Mouse (Mus musculus): ENCODE data around the gene Col4a5. TPM values are rescaled to one million over a fixed set of nuclear protein-coding genes. Genes with fewer than 3 reads are reported as not detected.
A peak's percentile ranks its signal among the peaks of the same experiment; 100 is the strongest.

Col4a5 gene
- total RNA-seq (2022) = 1 to 10 TPM; 1.1 to 1.4 (median 1.2) TPM

DNA sequence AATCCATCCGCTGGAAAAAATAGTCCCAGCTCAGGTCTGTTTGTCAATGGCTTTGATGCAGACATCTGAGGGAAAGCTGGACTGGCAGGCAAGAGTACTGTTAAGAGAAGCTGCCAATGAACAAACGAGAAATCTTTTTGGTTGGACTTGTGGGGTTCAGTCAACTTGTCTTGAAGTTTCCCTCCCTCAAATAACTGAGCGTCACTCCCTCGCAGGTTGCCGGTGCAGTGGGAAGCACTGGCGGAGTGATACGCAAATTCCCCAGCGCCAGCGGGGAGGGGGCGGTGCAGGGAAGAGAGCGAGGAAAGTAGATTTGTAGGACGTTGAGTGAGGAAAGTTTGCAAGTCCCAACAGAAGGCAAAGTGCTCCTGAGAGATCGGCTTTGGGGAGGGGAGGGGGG, at the start of gene Col4a5:
Col4a5 (plus strand) TSS at position 276 of the 400 bp plus-strand sequence.
- peak; percentile 13 to 15 for DNase-seq (ENCODE audit: low spot score in 2 of 2)

DNA sequence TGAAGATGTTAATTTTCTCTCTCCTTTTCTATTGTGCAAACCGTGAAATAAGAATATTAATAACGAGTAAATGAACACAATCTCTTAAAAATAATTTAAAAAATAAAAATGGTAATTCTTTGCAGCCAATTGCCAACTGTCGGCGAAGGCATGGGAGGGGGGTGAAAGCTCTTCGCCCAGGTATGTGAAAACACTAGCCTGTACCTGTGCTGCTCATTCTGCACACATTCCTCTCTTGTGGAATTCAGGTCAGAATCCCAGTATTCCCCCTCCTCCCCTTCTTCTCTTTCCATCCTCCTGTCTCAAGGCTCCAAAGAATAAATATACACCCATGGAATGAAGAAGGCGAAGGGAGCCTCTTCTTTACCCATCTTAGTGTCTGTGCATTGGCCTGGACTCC, 38.4 kb upstream of the Col4a5 start:
- DNase-seq (ENCODE audit: low spot score in 2 of 2) = no peak

DNA sequence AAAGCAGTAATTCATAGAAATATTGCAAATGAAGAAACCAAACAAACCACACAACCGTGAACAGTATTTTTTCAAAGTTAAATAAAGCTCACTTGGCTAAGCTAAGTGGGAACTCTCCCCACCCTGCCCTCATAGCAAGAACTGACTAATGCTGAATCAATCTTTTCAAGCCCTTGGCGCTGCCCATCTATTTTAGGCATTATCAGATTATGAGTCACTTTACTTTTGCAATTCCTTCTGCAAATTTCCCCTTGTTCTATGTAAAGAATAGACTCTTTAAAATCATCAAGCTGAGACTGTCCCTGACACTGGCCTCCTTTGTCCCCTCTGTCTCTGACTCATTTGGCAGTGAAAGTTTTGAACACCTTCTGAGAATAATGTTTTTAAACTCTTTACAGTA, 35.8 kb upstream of the Col4a5 start:
- no peak for DNase-seq (ENCODE audit: low spot score in 2 of 2)

DNA sequence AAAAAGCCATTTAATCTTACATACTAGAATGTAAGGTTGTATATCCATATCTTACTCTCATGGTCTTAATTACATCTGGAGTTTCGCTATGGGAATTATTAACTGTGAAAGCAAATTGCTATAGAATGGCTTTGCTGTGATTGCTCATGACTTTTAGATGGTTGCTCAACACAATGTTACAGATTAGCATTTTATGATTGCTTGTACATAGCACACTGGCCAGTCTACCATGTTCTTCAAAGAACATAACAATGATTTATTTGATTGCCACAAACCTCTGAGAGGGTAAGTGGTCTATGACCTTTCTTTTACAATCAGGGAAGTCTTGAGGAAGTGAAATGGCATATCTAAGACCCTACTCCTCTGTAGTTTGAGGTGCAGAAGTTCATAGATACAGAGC, 27.2 kb upstream of the Col4a5 start:
- no peak for DNase-seq (ENCODE audit: low spot score in 2 of 2)

DNA sequence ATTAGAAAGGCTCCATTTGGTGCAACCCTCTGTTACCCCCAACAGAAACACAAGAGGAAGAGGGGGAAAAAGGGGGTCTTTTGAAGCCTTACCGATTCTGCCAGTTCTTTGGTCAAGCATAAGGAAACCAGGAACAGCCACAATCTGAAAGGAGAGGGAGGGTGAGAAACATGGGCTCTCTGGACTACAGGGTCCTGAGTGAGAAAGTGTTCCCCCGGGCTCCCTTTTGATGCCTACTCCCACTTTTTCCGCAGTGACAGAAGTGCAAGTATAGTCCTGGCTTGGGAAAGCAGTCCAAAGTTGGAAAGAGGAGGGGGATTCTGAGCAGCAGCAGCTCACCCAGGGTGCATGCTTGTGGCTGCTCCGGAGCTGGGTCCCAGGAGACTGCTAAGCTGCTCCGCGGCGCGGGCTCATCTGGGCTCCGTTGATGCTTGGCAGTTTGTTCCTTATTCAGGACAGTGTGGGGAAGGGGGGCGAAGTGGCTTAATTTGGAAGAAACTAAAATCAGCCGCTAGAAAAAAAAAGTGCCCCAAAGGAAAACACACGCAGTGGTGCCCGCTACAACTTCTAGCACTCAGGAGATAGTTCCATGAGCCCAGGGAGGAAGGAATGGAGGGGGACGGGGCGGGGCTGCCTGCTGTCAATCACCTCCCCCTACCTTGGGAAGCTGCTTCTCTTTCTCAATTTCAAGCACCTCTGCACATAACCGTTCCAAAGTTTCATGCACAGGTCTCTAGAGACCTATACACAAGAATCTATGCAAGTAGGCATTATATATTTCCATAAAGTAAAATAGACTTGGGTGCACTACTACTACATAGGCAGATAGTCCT, 1.5 kb upstream of the Col4a5 start, which contains the start of gene Col4a6:
Col4a6 (minus strand) TSS at position 607 of the 833 bp plus-strand sequence.
- no peak for DNase-seq (ENCODE audit: low spot score in 2 of 2)

DNA sequence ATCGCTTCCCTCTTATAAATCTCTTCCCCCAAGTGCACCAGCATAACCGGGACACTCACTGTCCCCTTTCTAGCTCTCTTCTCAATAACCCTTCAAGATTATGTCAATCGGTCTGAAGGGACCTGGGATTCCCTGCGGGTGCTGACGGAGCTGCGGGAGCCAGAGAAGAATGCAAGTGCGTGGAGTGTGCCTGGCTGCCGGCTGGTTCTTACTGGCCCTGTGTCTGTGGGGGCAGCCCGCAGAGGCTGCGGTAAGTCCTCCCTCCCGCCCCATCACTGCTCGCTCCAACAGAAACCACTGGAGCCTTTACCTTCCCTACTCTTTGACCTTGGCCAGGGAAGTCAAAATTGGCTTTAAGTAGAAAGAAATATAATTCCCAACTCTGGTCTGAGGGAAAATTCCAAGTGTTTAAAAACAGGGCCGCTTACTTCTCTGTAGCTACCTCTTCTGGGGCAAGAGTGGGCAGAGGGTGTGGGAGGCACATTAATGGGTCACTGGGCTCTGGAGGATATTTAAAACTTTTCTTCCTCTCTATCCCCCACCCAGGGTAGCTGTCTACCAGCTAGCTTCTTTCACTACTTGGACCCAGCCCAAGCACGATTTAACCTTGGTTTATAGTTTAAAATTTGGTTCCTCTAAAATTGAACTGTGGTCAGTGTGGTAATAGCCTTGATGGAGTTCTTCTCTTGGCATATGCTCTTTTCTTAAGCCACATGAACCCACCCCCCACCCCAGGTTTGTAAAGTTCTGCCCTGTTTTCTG, 562 bp downstream of the Col4a5 start:
- DNase-seq (ENCODE audit: low spot score in 2 of 2) = no peak

DNA sequence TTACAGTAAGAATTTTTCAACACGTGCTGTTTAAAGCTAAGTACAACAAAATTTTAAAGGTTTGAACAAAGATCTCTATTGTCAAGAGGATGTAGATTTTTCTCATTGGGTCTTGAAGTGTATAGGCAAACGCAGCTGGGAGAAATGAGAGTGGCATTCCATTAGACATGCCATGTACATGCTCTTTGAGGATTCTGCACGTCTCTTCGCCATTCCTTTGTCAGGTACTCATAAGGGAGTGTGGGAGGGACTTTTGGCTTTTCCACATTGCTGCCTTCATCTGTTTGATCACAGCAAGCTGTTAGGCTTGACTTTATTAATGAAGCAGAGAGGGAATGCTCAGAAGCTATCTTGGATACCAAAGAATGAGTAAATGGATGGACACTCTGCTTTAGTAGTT, 19.4 kb downstream of the Col4a5 start:
- no peak for DNase-seq (ENCODE audit: low spot score in 2 of 2)

DNA sequence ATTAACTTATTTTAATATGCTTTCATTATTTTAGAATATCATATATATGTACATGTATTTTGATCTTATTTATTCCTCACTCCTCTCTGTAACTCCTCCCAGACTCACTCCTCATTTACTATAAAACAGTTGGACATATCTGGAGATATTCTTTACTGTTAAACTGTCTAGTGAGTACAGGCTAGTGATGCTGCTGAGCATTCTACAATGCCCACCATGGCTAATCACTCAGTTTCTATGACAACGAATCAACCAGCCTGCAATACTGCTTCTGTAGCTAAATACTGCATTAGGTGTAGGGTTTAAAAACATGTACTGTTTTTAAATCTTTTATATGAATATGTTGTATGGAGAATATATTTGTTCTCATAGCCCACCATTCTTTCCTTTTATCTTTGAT, 27.9 kb downstream of the Col4a5 start:
- no peak for DNase-seq (ENCODE audit: low spot score in 2 of 2)

DNA sequence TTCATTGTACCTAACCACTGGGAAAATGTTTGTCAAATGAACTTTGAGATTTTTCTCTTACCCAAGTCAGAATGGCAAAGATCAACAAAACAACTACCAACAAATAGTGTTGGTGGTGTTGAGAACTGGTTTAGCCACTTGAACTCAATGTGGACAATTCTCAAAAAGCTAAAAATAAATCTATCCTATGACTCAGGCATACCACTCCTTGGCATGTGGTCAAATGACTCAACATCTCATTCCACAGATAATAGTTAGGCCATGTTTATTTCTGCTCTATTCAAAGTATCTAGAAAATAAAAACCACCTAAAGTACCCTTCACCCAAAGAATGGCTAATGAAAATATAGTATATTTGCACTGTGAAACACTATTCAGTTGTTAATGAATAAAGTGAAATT, 58.3 kb downstream of the Col4a5 start:
- no peak for DNase-seq (ENCODE audit: low spot score in 2 of 2)

DNA sequence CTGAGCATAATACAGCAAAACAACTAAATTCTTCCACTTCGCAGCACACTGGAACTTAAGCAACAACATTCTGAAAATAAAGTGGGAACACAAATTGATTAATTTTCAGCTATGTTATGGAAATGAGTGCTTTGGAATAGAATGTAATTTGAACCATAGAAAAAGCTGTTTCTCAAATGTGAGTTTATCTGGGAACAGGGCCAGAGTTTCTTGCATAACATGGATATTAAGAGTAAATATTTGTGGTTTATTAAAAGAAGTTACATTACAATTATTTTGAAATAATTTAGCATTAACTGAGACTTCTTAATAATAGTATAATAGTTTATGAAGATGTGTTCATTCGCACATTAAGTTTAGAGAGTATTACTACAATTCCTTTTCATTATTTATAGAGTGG, 72.3 kb downstream of the Col4a5 start:
- no peak for DNase-seq (ENCODE audit: low spot score in 2 of 2)

DNA sequence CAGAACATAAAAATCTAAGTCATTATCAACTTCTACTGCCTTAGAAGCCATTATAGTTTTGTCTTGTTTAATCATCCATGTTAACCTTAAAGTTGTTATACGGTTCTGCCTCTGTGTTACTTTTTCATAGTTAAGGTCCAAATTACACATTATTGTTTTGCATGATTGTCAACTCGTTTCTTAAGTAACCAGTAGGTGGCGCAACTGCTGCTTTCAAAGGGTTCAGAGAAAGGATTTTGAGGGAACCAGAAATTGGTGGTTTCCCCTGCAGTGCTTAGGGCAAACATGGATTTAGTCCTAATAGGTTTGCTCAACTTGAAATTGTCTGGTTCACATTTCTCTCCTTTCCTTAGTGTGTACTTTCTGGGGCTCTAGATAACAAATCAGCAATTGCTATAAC, 115.1 kb downstream of the Col4a5 start:
- no peak for DNase-seq (ENCODE audit: low spot score in 2 of 2)

DNA sequence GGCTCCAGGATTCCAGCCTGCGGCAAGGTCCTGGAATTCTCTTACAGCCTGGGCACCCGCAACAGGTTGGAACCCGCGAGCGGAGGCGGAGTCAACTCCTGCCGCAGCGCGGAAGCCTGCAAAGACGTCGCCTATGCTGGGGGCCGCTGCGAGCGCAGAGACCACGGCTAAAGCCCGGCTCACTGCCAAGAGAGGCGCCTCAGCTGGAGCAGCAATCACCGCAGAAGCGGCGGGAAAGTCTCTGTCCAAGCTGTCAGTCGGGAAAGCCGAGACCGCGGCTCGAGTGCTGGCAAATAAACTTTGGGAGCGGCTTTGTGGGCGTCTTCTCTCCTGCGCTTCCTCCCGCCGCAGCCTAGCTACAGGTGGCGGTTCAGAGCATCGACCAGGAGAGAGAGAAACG, 246.5 kb downstream of the Col4a5 start:
- no peak for DNase-seq (ENCODE audit: low spot score in 2 of 2)

DNA sequence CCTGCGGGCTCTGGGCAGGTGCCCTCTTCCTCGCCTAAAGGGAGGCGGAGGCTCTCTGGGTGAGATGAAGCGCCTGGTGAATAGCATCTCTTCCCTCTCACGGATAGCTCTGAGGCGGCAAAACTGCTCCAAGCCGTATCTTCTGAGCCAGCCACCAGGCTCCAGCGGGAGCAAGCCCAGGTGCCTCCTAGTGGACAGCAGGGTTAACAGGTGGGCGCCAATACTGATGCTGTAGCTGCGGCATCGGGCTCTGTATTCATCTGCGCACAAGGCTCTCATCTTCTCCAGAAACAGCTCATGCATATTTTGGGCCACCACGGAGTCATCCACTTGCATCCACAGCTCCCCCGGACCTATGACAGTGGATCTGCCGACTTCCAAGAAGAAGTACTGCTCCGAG, 248.8 kb downstream of the Col4a5 start:
- DNase-seq (ENCODE audit: low spot score in 2 of 2) = no peak

DNA sequence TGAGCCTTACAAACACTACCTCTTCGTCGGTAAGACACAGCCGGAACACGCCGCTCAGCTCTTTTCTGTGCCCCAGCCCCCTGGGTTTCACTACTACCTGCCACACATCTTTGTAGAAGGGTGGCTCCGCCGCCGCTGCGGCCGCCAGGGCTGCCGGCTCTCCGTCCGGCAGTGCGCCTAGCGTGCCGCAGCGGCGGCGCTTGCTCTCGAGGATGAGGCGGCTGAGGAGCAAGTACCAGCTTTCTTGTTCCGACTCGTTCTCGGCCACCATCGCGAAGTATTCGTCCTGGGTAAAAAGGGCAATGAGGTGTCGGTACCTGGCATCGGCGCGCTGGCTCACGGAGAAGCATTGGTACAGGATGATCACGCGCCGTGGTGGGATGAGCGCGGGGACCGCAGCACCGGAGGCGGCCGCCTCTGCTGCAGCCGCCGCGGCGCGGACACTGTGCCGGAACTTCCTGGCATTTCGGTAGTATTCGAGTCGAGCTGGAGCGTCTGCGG, 249.3 kb downstream of the Col4a5 start:
- no peak for DNase-seq (ENCODE audit: low spot score in 2 of 2)

DNA sequence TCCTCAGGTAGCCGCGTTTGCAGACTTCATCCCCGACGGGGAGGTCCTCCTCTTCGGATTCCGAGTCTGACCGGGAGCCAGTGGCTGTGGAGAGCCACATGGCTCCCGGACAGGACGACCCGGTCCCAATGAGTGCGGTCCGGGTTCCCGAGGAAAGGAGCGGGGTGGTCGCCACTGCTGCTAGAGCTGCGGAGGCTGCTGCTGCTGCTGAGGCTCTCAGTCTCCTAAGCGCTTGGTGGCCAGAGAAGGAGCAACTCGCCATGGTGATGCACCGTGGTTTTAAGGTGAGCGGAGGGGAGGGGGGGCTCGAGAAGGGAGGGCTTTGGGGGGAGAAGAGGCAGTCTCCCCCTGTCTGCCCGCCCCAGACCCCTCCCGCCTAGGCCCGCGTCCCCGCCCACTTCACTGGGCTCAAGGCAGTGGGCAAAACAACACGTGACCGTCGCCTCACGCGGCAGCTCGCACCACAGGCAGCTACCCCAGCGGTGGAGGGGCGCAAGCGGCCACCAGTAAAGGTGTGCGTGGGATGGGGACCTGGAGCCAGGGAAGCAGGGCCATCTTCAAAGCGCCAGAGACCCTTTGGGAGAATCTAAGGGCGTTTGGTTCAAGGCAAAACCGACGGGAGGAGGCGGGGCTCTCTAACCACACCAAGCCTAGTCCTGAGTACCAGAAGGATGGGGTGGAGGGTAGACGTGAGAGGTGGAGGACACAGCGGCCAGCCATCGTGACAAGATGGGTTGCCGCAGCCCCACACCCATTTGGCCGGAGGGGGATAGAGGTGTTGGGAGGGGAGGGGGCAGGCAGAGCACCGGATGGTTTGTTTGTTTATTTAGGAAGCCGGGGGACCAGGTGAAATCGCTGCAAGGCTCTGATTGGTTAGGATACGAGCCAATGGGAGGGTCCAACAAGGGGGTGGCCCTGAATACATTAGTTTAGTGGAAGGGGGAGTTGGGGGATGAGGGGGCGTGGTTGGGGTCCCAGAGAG, 250.0 kb downstream of the Col4a5 start, which contains the start of gene Irs4:
Irs4 (minus strand) TSS at position 327 of the 982 bp plus-strand sequence.
- DNase-seq (ENCODE audit: low spot score in 2 of 2) = no peak

DNA sequence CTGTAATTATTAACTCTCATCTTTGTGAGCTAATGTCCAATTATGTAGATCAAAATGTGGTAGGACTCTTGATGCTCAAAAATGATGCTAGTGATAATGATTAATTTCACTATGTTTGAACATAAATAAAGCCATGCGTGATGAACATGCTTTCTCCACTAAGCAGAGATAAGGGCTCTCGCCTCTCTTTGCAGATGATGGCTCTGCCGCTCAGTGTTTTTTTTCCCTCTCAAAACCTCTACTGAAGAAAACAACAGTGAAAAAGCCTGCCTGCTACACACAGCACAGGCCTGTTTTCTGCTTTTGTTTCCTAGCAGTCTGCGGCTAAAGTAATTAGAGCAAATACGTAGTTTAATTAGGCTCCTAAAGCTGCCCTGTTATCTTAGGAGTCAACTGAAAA, 254.4 kb downstream of the Col4a5 start:
- DNase-seq (ENCODE audit: low spot score in 2 of 2) = no peak

Other genes starting within 250 kb of the Col4a5 start
- gene Col4a6, start 1.3 kb upstream of the Col4a5 start, total RNA-seq (2022) = under 1 TPM; 0.13 to 0.19 (median 0.17) TPM
- gene Irs4, start 249.9 kb downstream of the Col4a5 start, total RNA-seq (2022) = not detected

Data from gastrocnemius, adult 8-10 months (tissue).